Mouse (Mus musculus) MEL (cell line): Measurements from ENCODE around the gene Mafk. TPM values are rescaled to one million over a fixed set of nuclear protein-coding genes. Genes with fewer than 3 reads are reported as not detected.

Experiments used
- DNase-seq: peaks from one replicate; pipeline ENCODE4 v3.0.0; 2011; ENCODE audit warnings: low read depth, low spot score
- H3K27ac ChIP-seq: 2 replicates; pipeline ENCODE4 v1.5.1; 2012; ENCODE audit warnings: low read depth, mild to moderate bottlenecking, control low read depth, low read length, moderate library complexity; ENCODE audit not compliant: control insufficient read depth
- H3K27me3 ChIP-seq, 2 experiments: fragments of 150-350 bp in 1 of 2; sonication (generic) in 1 of 2; 2 replicates each; pipeline ENCODE4 v1.6.1; 2012; ENCODE audit warnings: low read length in 2 of 2, mild to moderate bottlenecking in 2 of 2, improper control_type of control experiment in 1 of 2, moderate library complexity in 1 of 2; ENCODE audit not compliant: insufficient read depth in 2 of 2, control insufficient read depth in 1 of 2
- H3K36me3 ChIP-seq, 2 experiments: 2 replicates each; pipeline ENCODE4 v1.6.1; 2012 to 2014; ENCODE audit warnings: low read length in 2 of 2, improper control_type of control experiment in 1 of 2, inconsistent platforms in 1 of 2, mild to moderate bottlenecking in 1 of 2; ENCODE audit not compliant: insufficient read depth in 2 of 2, control insufficient read depth in 1 of 2
- H3K4me1 ChIP-seq, 2 experiments: fragments of 150-350 bp in 1 of 2; sonication (generic) in 1 of 2; 2 replicates each; pipeline ENCODE4 v1.6.1; 2012; ENCODE audit warnings: low read length in 2 of 2, improper control_type of control experiment in 1 of 2, mild to moderate bottlenecking in 1 of 2; ENCODE audit not compliant: insufficient read depth in 2 of 2, control insufficient read depth in 1 of 2
- H3K4me3 ChIP-seq, 2 experiments: fragments of 150-350 bp in 1 of 2; sonication (generic) in 1 of 2; 2 replicates each; pipeline ENCODE4 v1.5.1; 2012; ENCODE audit warnings: low read depth in 2 of 2, low read length in 2 of 2, mild to moderate bottlenecking in 2 of 2, moderate library complexity in 2 of 2, control low read depth in 1 of 2, improper control_type of control experiment in 1 of 2; ENCODE audit not compliant: control insufficient read depth in 1 of 2, insufficient read depth in 1 of 2
- H3K79me2 ChIP-seq: 2 replicates; pipeline ENCODE4 v1.6.1; 2012; ENCODE audit warnings: mild to moderate bottlenecking, low read length, moderate library complexity; ENCODE audit not compliant: control insufficient read depth, poor library complexity, insufficient read depth
- H3K9ac ChIP-seq: 2 replicates; pipeline ENCODE4 v1.6.1; 2012; ENCODE audit warnings: low read depth, mild to moderate bottlenecking, control low read depth, low read length, moderate library complexity; ENCODE audit not compliant: control insufficient read depth, poor library complexity, severe bottlenecking
- H3K9me3 ChIP-seq: fragments of 150-350 bp; sonication (generic); replicated peaks from 2 replicates; pipeline ENCODE4 v1.6.1; 2012; ENCODE audit warnings: mild to moderate bottlenecking, low read length, improper control_type of control experiment, moderate library complexity; ENCODE audit not compliant: insufficient read depth
- BHLHE40 ChIP-seq: IDR thresholded peaks from 2 replicates; pipeline ENCODE4 v1.6.1; 2012; ENCODE audit warnings: low read depth, mild to moderate bottlenecking, inconsistent platforms, low read length, improper control_type of control experiment, borderline replicate concordance
- CHD1 ChIP-seq: IDR thresholded peaks from 2 replicates; pipeline ENCODE4 v1.6.1; 2012; ENCODE audit warnings: low read depth, mild to moderate bottlenecking, inconsistent platforms, low read length, improper control_type of control experiment
- CTCF ChIP-seq, 3 experiments: IDR thresholded peaks in 2 of 3; conservative IDR thresholded peaks in 1 of 3; 2 replicates each; pipeline ENCODE4 v1.5.1; 2011 to 2012; ENCODE audit warnings: low read length in 3 of 3, low read depth in 2 of 3, mild to moderate bottlenecking in 2 of 3, improper control_type of control experiment in 1 of 3, inconsistent platforms in 1 of 3, mixed read lengths in 1 of 3, moderate library complexity in 1 of 3; ENCODE audit not compliant: control insufficient read depth in 1 of 3, insufficient read depth in 1 of 3, poor library complexity in 1 of 3, severe bottlenecking in 1 of 3
- E2F4 ChIP-seq: IDR thresholded peaks from 2 replicates; pipeline ENCODE4 v1.6.1; 2011; ENCODE audit warnings: low read depth, low read length, improper control_type of control experiment, borderline replicate concordance
- GABPA ChIP-seq: IDR thresholded peaks from 2 replicates; pipeline ENCODE4 v1.6.1; 2012; ENCODE audit warnings: low read depth, mild to moderate bottlenecking, inconsistent platforms, low read length, improper control_type of control experiment, moderate library complexity
- GATA1 ChIP-seq: IDR thresholded peaks from 2 replicates; pipeline ENCODE4 v1.6.1; 2011; ENCODE audit warnings: low read depth, low read length, improper control_type of control experiment
- HCFC1 ChIP-seq: IDR thresholded peaks from 2 replicates; pipeline ENCODE4 v1.6.1; 2012; ENCODE audit warnings: low read depth, mild to moderate bottlenecking, inconsistent platforms, low read length, improper control_type of control experiment, moderate library complexity
- MAX ChIP-seq: IDR thresholded peaks from 2 replicates; pipeline ENCODE4 v1.6.1; 2011; ENCODE audit warnings: low read length, improper control_type of control experiment
- MAZ ChIP-seq: IDR thresholded peaks from 2 replicates; pipeline ENCODE4 v1.6.1; 2012; ENCODE audit warnings: low read depth, mild to moderate bottlenecking, inconsistent platforms, low read length, improper control_type of control experiment
- MEF2A ChIP-seq: IDR thresholded peaks from 2 replicates; pipeline ENCODE4 v1.6.1; 2014; ENCODE audit warnings: low read depth, mild to moderate bottlenecking, inconsistent platforms, low read length, improper control_type of control experiment; ENCODE audit not compliant: poor library complexity, insufficient replicate concordance, severe bottlenecking; ENCODE audit errors: extremely low read depth
- MXI1 ChIP-seq: IDR thresholded peaks from 2 replicates; pipeline ENCODE4 v1.6.1; 2011; ENCODE audit warnings: mild to moderate bottlenecking, low read depth, low read length, improper control_type of control experiment
- MYB ChIP-seq: IDR thresholded peaks from 2 replicates; pipeline ENCODE4 v1.6.1; 2011; ENCODE audit warnings: mild to moderate bottlenecking, low read depth, low read length, improper control_type of control experiment
- MYC ChIP-seq: IDR thresholded peaks from 2 replicates; pipeline ENCODE4 v1.6.1; 2011; ENCODE audit warnings: low read depth, mild to moderate bottlenecking, low read length, improper control_type of control experiment, moderate library complexity
- POLR2A ChIP-seq, 2 experiments: IDR thresholded peaks; 2 replicates each; pipeline ENCODE4 v1.6.1; 2011 to 2012; ENCODE audit warnings: low read length in 2 of 2, mild to moderate bottlenecking in 2 of 2, control low read depth in 1 of 2, improper control_type of control experiment in 1 of 2, low read depth in 1 of 2, moderate library complexity in 1 of 2; ENCODE audit not compliant: control insufficient read depth in 1 of 2, insufficient read depth in 1 of 2, poor library complexity in 1 of 2
- POLR2AphosphoS2 ChIP-seq: IDR thresholded peaks from 2 replicates; pipeline ENCODE4 v1.6.1; 2011; ENCODE audit warnings: low read length, improper control_type of control experiment
- POLR2AphosphoS5 ChIP-seq: IDR thresholded peaks from 2 replicates; pipeline ENCODE4 v1.6.1; 2012; ENCODE audit warnings: low read depth, borderline replicate concordance, mild to moderate bottlenecking, inconsistent platforms, low read length, moderate library complexity, mixed read lengths
- RAD21 ChIP-seq: IDR thresholded peaks from 2 replicates; pipeline ENCODE4 v1.6.1; 2011; ENCODE audit warnings: mild to moderate bottlenecking, low read depth, low read length, improper control_type of control experiment
- RCOR1 ChIP-seq: IDR thresholded peaks from 2 replicates; pipeline ENCODE4 v1.6.1; 2012; ENCODE audit warnings: low read depth, mild to moderate bottlenecking, inconsistent platforms, low read length, improper control_type of control experiment
- SIN3A ChIP-seq: IDR thresholded peaks from 2 replicates; pipeline ENCODE4 v1.6.1; 2012; ENCODE audit warnings: low read length, improper control_type of control experiment, inconsistent platforms
- SMC3 ChIP-seq: IDR thresholded peaks from 2 replicates; pipeline ENCODE4 v1.6.1; 2011; ENCODE audit warnings: low read depth, low read length, improper control_type of control experiment
- TAL1 ChIP-seq: IDR thresholded peaks from 2 replicates; pipeline ENCODE4 v1.6.1; 2012; ENCODE audit warnings: mild to moderate bottlenecking, inconsistent platforms, low read length, moderate library complexity, mixed read lengths
- TBP ChIP-seq: IDR thresholded peaks from 2 replicates; pipeline ENCODE4 v1.8.0; 2011; ENCODE audit warnings: low read depth, low read length, improper control_type of control experiment
- UBTF ChIP-seq: IDR thresholded peaks from 2 replicates; pipeline ENCODE4 v1.6.1; 2012; ENCODE audit warnings: low read depth, mild to moderate bottlenecking, inconsistent platforms, low read length, improper control_type of control experiment, moderate library complexity, borderline replicate concordance; ENCODE audit not compliant: insufficient read depth
- USF1 ChIP-seq: IDR thresholded peaks from 2 replicates; pipeline ENCODE4 v1.6.1; 2014; ENCODE audit warnings: low read depth, mild to moderate bottlenecking, inconsistent platforms, low read length, improper control_type of control experiment, moderate library complexity
- USF2 ChIP-seq, 2 experiments: IDR thresholded peaks; 2 replicates each; pipeline ENCODE4 v1.6.1; 2011 to 2012; ENCODE audit warnings: improper control_type of control experiment in 2 of 2, low read length in 2 of 2, borderline replicate concordance in 1 of 2, inconsistent platforms in 1 of 2, low read depth in 1 of 2, mild to moderate bottlenecking in 1 of 2; ENCODE audit not compliant: insufficient read depth in 1 of 2
- ZC3H11A ChIP-seq: IDR thresholded peaks from 2 replicates; pipeline ENCODE4 v1.6.1; 2012; ENCODE audit warnings: low read depth, mild to moderate bottlenecking, inconsistent platforms, low read length, improper control_type of control experiment
- ZKSCAN1 ChIP-seq: IDR thresholded peaks from 2 replicates; pipeline ENCODE4 v1.6.1; 2012; ENCODE audit warnings: low read depth, mild to moderate bottlenecking, inconsistent platforms, low read length, improper control_type of control experiment, moderate library complexity
- ZMIZ1 ChIP-seq: IDR thresholded peaks from 2 replicates; pipeline ENCODE4 v1.6.1; 2012; ENCODE audit warnings: low read depth, mild to moderate bottlenecking, inconsistent platforms, low read length, improper control_type of control experiment, moderate library complexity
- ZNF384 ChIP-seq: IDR thresholded peaks from 2 replicates; pipeline ENCODE4 v1.6.1; 2012; ENCODE audit warnings: low read depth, mild to moderate bottlenecking, inconsistent platforms, low read length, improper control_type of control experiment
- polyA plus RNA-seq, 2 experiments: library from polyadenylated mRNA; stranded (reverse) in 1 of 2; unstranded in 1 of 2; fragments of >175 nt in 1 of 2; fragments of >200 nt in 1 of 2; gene quantifications; 2 replicates each; pipeline versions ENCODE4 v1.2.1 to v1.2.4; 2012; ENCODE audit warnings: low replicate concordance in 2 of 2, low read depth in 1 of 2; ENCODE audit not compliant: insufficient read length in 2 of 2, insufficient read depth in 1 of 2, missing spikeins in 1 of 2
- total RNA-seq: library from RNA; depleted of rRNA; stranded (reverse); fragments of 300-350 nt; gene quantifications from 2 replicates; pipeline ENCODE4 v1.2.3, GENCODE M21; 2012

The Mafk gene
- total and polyA plus RNA-seq, 3 experiments: 56.5 to 62.1 TPM; not detected in 1

DNA sequence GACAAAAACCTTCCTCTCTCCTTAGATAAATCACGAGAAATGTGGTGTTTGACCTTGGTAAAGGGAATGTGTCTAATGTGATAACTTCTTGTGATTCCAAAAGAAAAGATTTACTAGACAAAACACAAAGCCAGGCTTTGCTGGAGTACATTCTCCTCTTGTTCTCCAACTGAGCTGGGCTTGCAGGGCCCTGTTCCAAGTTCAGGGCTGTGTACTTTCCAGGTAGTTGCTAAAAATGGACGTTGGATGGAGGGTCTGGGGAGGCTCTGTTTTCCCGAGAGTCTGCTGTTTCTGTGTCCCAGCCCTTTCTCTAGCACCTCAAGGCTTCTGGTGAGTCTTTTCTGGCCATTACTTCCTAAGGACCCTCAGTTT, 1.6 kb downstream of the Mafk start:
- no peaks in the 10 kb centered on the region for H3K9me3 ChIP-seq
- peaks cover 64% of the 10 kb centered on the region for H3K79me2 ChIP-seq
- no peak for TF ChIP-seq MYC
- TF ChIP-seq HCFC1: no peak
- TF ChIP-seq SMC3: no peak
- no peak for TF ChIP-seq ZNF384
- TF ChIP-seq ZC3H11A: no peak
- TF ChIP-seq MEF2A: no peak
- no peak for TF ChIP-seq RCOR1
- no peak for TF ChIP-seq CTCF (IDR thresholded peaks at IDR 0.05 in 2 of 3, conservative IDR thresholded peaks at IDR 0.05 in 1 of 3; ENCODE audit: control insufficient read depth in 1 of 3, insufficient read depth in 1 of 3, low read depth in 2 of 3, low read length in 3 of 3, poor library complexity in 1 of 3, severe bottlenecking in 1 of 3)
- no peak for TF ChIP-seq SIN3A
- TF ChIP-seq E2F4: no peak
- TF ChIP-seq GABPA: no peak
- TF ChIP-seq CHD1: no peak
- no peaks in the 10 kb centered on the region for H3K27me3 ChIP-seq
- peaks cover 0 to 12% of the 10 kb centered on the region in 2 experiments; a peak in 3 of 4 replicates for H3K36me3 ChIP-seq
- peaks cover 7 to 24% of the 10 kb centered on the region in 2 experiments for H3K4me1 ChIP-seq
- H3K27ac ChIP-seq: peak overlapping the region; percentile 91
- peak overlapping the region; percentile 78 to 94 for H3K4me3 ChIP-seq
- H3K9ac ChIP-seq: peak overlapping the region; percentile 97
- DNase-seq: no peak

- Histone ChIP-seq H3K36me3 (peaks cover 0 to 12% of the 10 kb centered on the region in 2 experiments; a peak in 3 of 4 replicates), H3K9ac (peak overlapping the region; percentile 97), H3K27ac (peak overlapping the region; percentile 91), H3K27me3 (no peaks in the 10 kb centered on the region), H3K79me2 (peaks cover 68% of the 10 kb centered on the region), H3K4me1 (peaks cover 7 to 24% of the 10 kb centered on the region in 2 experiments), H3K4me3 (peak overlapping the region; percentile 78 to 94), H3K9me3 (no peaks in the 10 kb centered on the region)
- peak; percentile 84 for DNase-seq
- TF ChIP-seq USF2 (IDR thresholded peaks at IDR 0.05; ENCODE audit: borderline replicate concordance in 1 of 2, insufficient read depth in 1 of 2, low read depth in 1 of 2, low read length in 2 of 2) (no peak), USF1 (0 out of 2 replicates have a peak, but pooled peaks have one; percentile 4), MYC (peak; percentile 59; the same call in 1 of the 2 replicates), CHD1 (0 out of 2 replicates have a peak, but pooled peaks have one; percentile 46), MAZ (peak; percentile 16; the same call in 1 of the 2 replicates), POLR2AphosphoS5 (no peak), TBP (no peak), RAD21 (no peak), TAL1 (peak; percentile 25; the same call in 1 of the 2 replicates), SMC3 (no peak), GATA1 (no peak), SIN3A (peak; percentile 88), BHLHE40 (peak; percentile 40; the same call in 1 of the 2 replicates), RCOR1 (no peak), ZNF384 (no peak), HCFC1 (peak; percentile 45; the same call in 1 of the 2 replicates), UBTF (no peak), ZMIZ1 (no peak), POLR2A (IDR thresholded peaks at IDR 0.05; ENCODE audit: control insufficient read depth in 1 of 2, insufficient read depth in 1 of 2, low read depth in 1 of 2, low read length in 2 of 2, poor library complexity in 1 of 2) (0 out of 4 replicates have a peak, but pooled peaks of 1 of the 2 experiments have one; percentile 25), ZKSCAN1 (no peak), MYB (no peak), MXI1 (peak; percentile 88), POLR2AphosphoS2 (no peak), MAX (peak; percentile 62)
These were observed 2.2 kb downstream of the Mafk start for GRCm38 (mm10) chr5:139793338-139794089.
